Mouse (Mus musculus): ENCODE measurements around the gene Msi2.

DNA sequence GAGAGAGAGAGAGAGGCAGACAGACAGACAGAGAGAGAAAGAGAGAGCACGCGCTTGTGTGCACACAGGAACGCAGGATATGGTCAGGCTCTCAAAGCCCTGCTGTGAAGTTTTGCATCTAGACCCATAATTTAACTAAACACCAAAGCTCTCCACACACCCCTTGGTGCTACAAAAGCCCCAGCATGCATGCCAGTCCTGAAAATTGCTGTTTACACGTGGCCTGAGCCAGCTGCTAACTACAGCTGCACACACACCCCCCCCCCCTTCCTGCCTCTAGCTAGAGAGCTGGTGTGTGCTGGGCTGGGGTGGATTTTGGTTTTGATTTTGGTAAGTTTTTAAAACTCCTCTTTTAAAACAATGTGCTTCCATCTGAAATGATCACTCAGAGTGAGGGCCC lies 122.7 kb downstream of the Msi2 start:
- no peak for TF ChIP-seq CTCF (conservative IDR thresholded peaks at IDR 0.05; ENCODE audit: low read length)
- TF ChIP-seq NANOG (IDR thresholded peaks at IDR 0.05; ENCODE audit: borderline replicate concordance, low read length) = no peak
- no peak for TF ChIP-seq POU5F1 (IDR thresholded peaks at IDR 0.05; ENCODE audit: borderline replicate concordance, low read length)

All from E14TG2a.4 (cell line).